Mouse (Mus musculus) urinary bladder, postnatal 4 days (tissue): ENCODE results near the gene Pgam2.

ENCODE experiments used
- DNase-seq, 2 experiments: peaks; one replicate each; pipeline ENCODE4 v3.0.0; 2021 to 2022; ENCODE audit warnings: low spot score in 2 of 2

The Pgam2 gene

DNA sequence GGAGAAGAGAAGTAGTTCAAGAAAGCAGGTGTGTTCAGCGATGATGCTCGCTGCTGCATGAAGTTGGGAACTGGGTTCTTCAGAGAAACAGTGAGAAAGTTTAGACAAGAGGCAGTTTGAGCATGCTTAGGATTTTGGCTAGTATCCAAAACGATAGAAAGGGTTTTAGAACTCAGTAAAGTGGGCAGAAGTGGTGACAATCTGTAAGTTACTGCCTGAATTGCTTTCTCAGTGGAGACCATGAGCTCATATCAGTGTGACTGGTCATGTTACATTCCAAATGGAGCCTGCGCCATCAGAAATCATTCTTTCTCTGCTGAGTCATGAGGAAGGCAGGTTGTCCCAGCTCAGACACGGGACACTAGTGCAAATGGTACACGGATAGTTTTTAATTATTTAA is 37.5 kb downstream of the Pgam2 start:
- DNase-seq: no peak

DNA sequence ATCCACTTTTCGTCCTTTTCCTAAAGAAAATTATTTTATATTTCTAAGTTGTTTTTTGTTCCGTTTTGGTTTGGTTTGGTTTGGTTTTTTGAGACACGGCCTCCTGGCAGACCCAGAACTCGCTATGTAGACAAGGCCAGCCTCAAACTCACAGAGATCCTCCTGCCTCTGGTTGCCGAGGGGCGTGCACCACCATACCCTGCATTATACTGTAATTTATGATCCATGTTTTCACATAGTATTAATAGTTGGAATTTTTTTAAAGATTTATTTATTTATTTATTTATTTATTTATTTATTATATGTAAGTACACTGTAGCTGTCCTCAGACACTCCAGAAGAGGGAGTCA is 40.9 kb downstream of the Pgam2 start:
- DNase-seq: no peak

DNA sequence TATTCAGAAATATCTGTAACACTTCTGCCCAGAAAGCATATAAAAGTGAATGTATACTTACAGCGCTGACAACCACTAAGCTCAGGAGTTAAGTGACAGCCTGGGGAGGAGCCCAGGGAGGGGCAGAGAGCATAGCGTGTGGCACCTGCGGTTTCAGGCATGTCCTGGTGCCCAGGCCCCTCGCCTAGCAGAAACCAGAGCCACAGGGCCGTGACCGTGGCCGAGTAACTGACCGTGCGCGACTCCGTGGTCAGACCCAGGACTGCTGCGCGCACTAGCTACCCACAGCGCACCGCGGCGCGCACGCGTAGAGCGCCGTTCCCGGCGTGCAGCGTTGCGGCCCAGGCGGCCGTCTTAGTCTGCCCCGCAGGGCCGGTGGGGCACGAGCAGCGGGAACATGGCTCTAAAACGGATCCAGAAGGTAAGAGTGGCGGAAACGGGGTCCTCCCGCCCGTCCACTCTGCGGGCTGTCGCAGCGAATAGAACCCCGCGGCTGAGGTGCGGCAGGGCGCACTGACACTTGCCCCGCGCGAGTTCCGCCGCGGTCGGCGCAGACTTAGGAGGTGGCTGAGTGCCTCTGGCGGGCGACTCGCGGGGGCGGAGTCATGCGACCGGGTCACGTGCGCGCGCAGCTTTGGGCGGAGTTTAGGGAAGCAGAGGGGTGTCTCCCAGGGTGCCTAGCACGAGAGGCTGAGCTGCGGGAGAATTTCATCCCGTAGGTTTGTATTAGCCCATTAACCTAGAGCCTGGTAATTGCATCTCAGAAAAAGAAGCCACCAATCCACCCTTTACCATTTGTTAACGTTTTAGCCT is 41.5 kb downstream of the Pgam2 start, which contains the start of gene Urgcp:
TSS of gene Urgcp (minus strand) at position 557 of the 813 bp plus-strand sequence.
- peak; percentile 88 to 93 for DNase-seq

DNA sequence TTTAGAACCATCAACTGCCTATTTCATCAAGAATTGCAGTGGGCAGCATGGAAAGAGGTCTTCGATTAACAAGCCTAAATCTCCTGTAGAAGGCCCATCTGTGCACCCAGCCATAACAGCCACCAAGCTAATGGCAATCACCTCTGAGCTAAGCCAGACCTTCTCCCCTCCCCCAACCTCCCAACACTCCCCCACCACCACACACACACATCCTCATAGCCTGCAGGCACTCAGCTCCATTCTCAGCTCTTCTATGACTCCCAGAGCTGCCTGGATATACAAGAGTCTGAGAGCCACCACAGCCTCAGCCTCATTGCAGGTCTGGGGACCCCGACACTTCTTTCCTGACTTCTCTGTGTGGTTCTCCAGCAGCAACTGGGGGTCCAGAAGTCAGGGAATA is 49.8 kb downstream of the Pgam2 start:
- no peak for DNase-seq
